Mouse (Mus musculus): ENCODE results near the gene C130050O18Rik. TPM values are rescaled to one million over a fixed set of nuclear protein-coding genes. Genes with fewer than 3 reads are reported as not detected.
A peak's percentile ranks its signal among the peaks of the same experiment; 100 is the strongest.

The C130050O18Rik gene
- total RNA-seq, 1 experiment: 0.49 TPM

DNA sequence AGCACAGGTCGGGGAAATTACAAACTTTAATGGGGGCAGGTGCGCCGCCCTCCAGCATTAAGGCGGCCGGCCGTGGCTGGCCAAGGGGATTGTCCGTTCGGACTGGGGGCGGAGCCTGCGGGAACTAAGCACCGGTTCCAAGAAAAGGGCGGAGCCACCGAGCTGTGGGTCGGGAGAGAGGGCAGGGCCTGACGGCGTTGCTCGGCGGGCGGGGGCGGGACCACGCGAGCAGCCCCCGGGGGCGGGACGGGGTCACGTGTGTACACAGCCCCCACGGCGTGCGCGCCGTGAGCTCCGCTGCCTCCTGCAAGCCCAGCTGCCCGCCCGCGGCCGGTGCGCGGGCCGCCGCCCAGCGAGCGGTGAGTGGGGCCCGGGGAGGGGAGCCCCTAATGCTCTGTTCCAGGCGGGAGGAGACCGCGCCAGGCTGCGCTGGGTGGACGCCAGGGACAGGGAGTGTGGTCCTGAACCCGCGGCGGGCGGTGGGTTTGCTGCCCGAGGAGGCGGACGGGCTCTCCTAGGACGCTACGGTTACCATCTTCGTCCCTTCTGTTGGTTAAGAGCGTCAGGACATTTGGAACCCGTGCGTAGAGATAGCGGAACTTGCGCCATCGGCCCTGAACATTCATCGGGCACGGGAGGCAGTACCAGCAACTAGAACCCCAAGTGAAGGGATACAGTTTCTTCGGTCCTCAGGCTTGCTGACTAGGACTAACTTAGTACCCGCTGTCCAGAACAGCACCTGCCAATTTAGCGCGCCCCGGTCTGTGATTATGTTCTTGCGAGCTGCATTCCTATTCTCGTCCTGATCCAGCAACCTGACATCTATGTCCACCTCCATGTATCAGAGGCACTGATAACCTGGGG lies 24.5 kb upstream of the C130050O18Rik start:
- no peak for TF ChIP-seq ZNF384 (IDR thresholded peaks at IDR 0.05; ENCODE audit: low read depth, low read length)
- TF ChIP-seq MAFK (IDR thresholded peaks at IDR 0.05; ENCODE audit: insufficient read depth, low read depth, low read length): no peak
- no peak for TF ChIP-seq ZC3H11A (IDR thresholded peaks at IDR 0.05; ENCODE audit: borderline replicate concordance, low read depth, low read length)
- peak; percentile 80 for DNase-seq (ENCODE audit: low read depth, low spot score)
- no peaks in the 10 kb centered on the region for H3K9me3 ChIP-seq (ENCODE audit: control insufficient read depth, insufficient read depth, low read depth, low read length)
- H3K36me3 ChIP-seq (ENCODE audit: control insufficient read depth, insufficient read depth, low read length, poor library complexity, severe bottlenecking): peaks cover 2% of the 10 kb centered on the region; the same call in 1 of the 2 replicates
- H3K9ac ChIP-seq (ENCODE audit: insufficient read depth, low read depth, low read length, poor library complexity, severe bottlenecking): peak overlapping the region; percentile 65
- H3K27ac ChIP-seq (ENCODE audit: insufficient read depth, low read depth, low read length, poor library complexity, severe bottlenecking): no peak overlapping the region; the same call in 1 of the 2 replicates
- H3K4me3 ChIP-seq (ENCODE audit: insufficient read depth in 1 of 2, low read depth in 1 of 2, low read length in 2 of 2, poor library complexity in 1 of 2, severe bottlenecking in 1 of 2): peak overlapping the region; percentile 74 to 75
- in situ Hi-C loops (cut with MboI; ENCODE audit: low sequenced_read_pairs in 2 of 2, unreplicated experiment in 2 of 2): no loop called here
- peaks cover 14 to 27% of the 10 kb centered on the region in 2 experiments; a peak in 3 of 4 replicates for H3K4me1 ChIP-seq (ENCODE audit: control insufficient read depth in 2 of 2, insufficient read depth in 2 of 2, low read length in 2 of 2, poor library complexity in 1 of 2)

DNA sequence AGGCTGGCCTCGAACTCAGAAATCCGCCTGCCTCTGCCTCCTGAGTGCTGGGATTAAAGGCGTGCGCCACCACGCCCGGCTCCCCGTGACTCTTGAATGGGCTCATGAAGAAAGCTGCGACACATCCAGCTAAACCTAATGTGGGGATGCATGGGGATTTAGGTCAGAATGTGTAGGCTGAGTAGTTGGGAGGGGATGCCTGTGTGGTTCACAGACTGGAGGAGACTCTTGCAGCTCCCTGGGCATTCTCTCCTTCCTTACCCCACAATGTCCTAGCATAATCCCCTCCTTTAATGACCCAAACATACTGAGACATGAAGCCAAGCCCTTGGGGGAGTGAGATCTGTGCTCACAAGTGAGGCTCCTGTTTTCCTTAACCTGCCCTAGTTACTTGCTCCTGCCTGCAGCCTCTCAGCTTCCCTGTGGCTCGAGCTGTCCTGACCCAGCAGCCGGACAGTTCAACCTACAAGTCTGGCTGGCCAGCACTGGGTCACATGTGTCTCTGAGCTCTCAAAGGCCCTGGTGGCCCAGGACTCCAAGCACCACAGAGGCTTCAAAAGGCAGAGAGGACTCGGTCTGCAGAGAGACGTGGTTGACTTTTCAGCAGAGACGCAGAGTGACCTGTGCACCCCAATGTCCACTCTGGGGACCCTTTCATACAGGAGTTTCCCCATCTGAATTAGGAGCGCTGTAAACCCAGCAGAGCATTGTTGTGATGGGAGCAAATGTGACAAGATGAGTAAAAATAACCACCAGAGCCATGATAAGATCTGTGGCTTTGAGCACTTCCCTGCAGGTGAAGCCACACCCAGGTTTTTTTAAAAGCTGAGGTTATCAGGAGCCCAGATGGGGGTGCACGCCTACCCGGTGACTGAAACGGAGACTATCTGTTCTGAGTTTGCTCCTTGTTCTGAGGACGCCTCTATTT lies 23.2 kb upstream of the C130050O18Rik start:
- in situ Hi-C loops (cut with MboI; ENCODE audit: low sequenced_read_pairs in 2 of 2, unreplicated experiment in 2 of 2): no loop called here
- Histone ChIP-seq H3K9ac (ENCODE audit: insufficient read depth, low read depth, low read length, poor library complexity, severe bottlenecking) (no peak overlapping the region), H3K27ac (ENCODE audit: insufficient read depth, low read depth, low read length, poor library complexity, severe bottlenecking) (no peak overlapping the region), H3K4me3 (ENCODE audit: insufficient read depth in 1 of 2, low read depth in 1 of 2, low read length in 2 of 2, poor library complexity in 1 of 2, severe bottlenecking in 1 of 2) (no peak overlapping the region), H3K4me1 (ENCODE audit: control insufficient read depth in 2 of 2, insufficient read depth in 2 of 2, low read length in 2 of 2, poor library complexity in 1 of 2) (peaks cover 14 to 27% of the 10 kb centered on the region in 2 experiments; a peak in 3 of 4 replicates), H3K36me3 (ENCODE audit: control insufficient read depth, insufficient read depth, low read length, poor library complexity, severe bottlenecking) (peaks cover 2% of the 10 kb centered on the region; the same call in 1 of the 2 replicates), H3K9me3 (ENCODE audit: control insufficient read depth, insufficient read depth, low read depth, low read length) (no peaks in the 10 kb centered on the region)
- peak; percentile 42; the same call in 1 of the 2 replicates for TF ChIP-seq ZNF384 (IDR thresholded peaks at IDR 0.05; ENCODE audit: low read depth, low read length)
- no peak for TF ChIP-seq HCFC1 (IDR thresholded peaks at IDR 0.05; ENCODE audit: borderline replicate concordance, insufficient read depth, low read length)
- no peak for TF ChIP-seq CHD2 (IDR thresholded peaks at IDR 0.05; ENCODE audit: low read depth, low read length)
- TF ChIP-seq ZC3H11A (IDR thresholded peaks at IDR 0.05; ENCODE audit: borderline replicate concordance, low read depth, low read length): no peak
- no peak for DNase-seq (ENCODE audit: low read depth, low spot score)

DNA sequence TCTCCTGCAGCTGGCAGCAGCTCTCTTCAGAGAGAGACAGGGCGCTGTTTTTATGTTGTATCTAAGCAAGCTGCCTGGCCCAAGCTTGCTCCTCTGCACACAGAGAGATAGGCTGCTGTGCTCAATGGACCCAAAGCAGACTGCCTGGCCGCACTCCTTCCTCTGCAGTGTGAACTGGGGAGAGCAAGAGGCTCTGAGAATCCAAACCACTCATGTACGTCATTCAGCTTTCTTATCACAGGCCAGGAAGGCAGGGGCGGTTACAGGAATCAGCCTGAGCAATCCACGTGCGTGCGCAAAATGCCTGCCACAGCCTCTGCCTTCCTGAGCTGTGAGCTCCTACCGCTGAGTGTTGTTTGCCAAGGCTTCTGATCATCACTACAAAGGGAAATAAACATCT lies 22.3 kb upstream of the C130050O18Rik start:
- Histone ChIP-seq H3K36me3 (ENCODE audit: control insufficient read depth, insufficient read depth, low read length, poor library complexity, severe bottlenecking) (peaks cover 2% of the 10 kb centered on the region; the same call in 1 of the 2 replicates), H3K9me3 (ENCODE audit: control insufficient read depth, insufficient read depth, low read depth, low read length) (no peaks in the 10 kb centered on the region), H3K9ac (ENCODE audit: insufficient read depth, low read depth, low read length, poor library complexity, severe bottlenecking) (no peak overlapping the region; the same call in 1 of the 2 replicates), H3K27ac (ENCODE audit: insufficient read depth, low read depth, low read length, poor library complexity, severe bottlenecking) (no peak overlapping the region), H3K4me3 (ENCODE audit: insufficient read depth in 1 of 2, low read depth in 1 of 2, low read length in 2 of 2, poor library complexity in 1 of 2, severe bottlenecking in 1 of 2) (no peak overlapping the region), H3K4me1 (ENCODE audit: control insufficient read depth in 2 of 2, insufficient read depth in 2 of 2, low read length in 2 of 2, poor library complexity in 1 of 2) (peaks cover 14 to 25% of the 10 kb centered on the region in 2 experiments; a peak in 3 of 4 replicates)
- DNase-seq (ENCODE audit: low read depth, low spot score): no peak
- TF ChIP-seq MAFK (IDR thresholded peaks at IDR 0.05; ENCODE audit: insufficient read depth, low read depth, low read length): no peak
- TF ChIP-seq ZC3H11A (IDR thresholded peaks at IDR 0.05; ENCODE audit: borderline replicate concordance, low read depth, low read length): no peak
- no peak for TF ChIP-seq HCFC1 (IDR thresholded peaks at IDR 0.05; ENCODE audit: borderline replicate concordance, insufficient read depth, low read length)
- no peak for TF ChIP-seq ZNF384 (IDR thresholded peaks at IDR 0.05; ENCODE audit: low read depth, low read length)
- in situ Hi-C loops (cut with MboI; ENCODE audit: low sequenced_read_pairs in 2 of 2, unreplicated experiment in 2 of 2): no loop called here

DNA sequence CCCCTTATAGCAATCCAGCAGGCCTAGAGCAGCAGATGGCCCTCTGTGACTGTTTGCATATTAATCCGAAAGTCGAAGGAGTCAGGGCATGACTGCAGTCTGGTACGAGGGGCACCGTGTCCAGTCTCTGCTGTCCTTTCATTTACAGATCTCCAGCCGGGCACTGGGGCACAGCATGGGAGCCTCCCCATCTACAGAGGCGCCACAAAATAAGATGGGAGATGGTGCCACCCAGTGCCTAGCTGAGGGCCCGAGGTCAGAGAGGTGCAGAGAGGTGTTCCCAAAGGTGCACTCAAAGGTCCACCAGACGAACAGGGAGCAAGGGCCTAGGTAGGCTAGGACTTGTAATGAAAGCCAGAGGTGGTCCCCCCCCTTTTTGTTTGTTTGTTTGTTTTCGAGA lies 21.8 kb upstream of the C130050O18Rik start:
- peaks cover 2% of the 10 kb centered on the region; the same call in 1 of the 2 replicates for H3K36me3 ChIP-seq (ENCODE audit: control insufficient read depth, insufficient read depth, low read length, poor library complexity, severe bottlenecking)
- in situ Hi-C loops (cut with MboI; ENCODE audit: low sequenced_read_pairs in 2 of 2, unreplicated experiment in 2 of 2): no loop called here
- H3K27ac ChIP-seq (ENCODE audit: insufficient read depth, low read depth, low read length, poor library complexity, severe bottlenecking): no peak overlapping the region
- H3K4me1 ChIP-seq (ENCODE audit: control insufficient read depth in 2 of 2, insufficient read depth in 2 of 2, low read length in 2 of 2, poor library complexity in 1 of 2): peaks cover 14 to 25% of the 10 kb centered on the region in 2 experiments; a peak in 3 of 4 replicates
- no peak for DNase-seq (ENCODE audit: low read depth, low spot score)
- no peak overlapping the region for H3K9ac ChIP-seq (ENCODE audit: insufficient read depth, low read depth, low read length, poor library complexity, severe bottlenecking)
- TF ChIP-seq HCFC1 (IDR thresholded peaks at IDR 0.05; ENCODE audit: borderline replicate concordance, insufficient read depth, low read length) (no peak), ZNF384 (IDR thresholded peaks at IDR 0.05; ENCODE audit: low read depth, low read length) (no peak), CHD2 (IDR thresholded peaks at IDR 0.05; ENCODE audit: low read depth, low read length) (no peak), ZC3H11A (IDR thresholded peaks at IDR 0.05; ENCODE audit: borderline replicate concordance, low read depth, low read length) (no peak), MAFK (IDR thresholded peaks at IDR 0.05; ENCODE audit: insufficient read depth, low read depth, low read length) (no peak)
- no peaks in the 10 kb centered on the region for H3K9me3 ChIP-seq (ENCODE audit: control insufficient read depth, insufficient read depth, low read depth, low read length)
- no peak overlapping the region for H3K4me3 ChIP-seq (ENCODE audit: insufficient read depth in 1 of 2, low read depth in 1 of 2, low read length in 2 of 2, poor library complexity in 1 of 2, severe bottlenecking in 1 of 2)
